Mouse (Mus musculus): Measurements from ENCODE around the gene Epb41l1. TPM values are rescaled to one million over a fixed set of nuclear protein-coding genes. Genes with fewer than 3 reads are reported as not detected.

The Epb41l1 gene
- total RNA-seq, 1 experiment = 20.5 TPM

DNA sequence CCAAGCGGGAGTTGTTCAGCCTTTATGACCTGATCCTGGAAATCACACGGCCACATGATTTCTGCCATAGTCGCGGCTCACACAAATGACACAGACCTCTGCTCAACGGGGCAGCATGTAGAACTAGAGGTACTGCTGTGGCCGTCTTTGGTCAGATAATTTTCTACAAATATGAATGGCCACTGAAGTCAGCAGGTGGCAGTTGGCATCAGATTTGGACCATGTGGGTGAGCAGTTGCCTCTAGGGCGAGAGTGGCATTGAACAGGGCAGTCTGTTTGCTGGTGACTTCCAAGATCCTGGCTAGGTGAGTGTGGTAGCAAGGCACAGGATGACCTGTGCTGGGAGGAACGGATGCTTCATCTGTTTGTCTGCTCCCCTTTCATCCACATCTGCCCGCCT is 168.8 kb downstream of the Epb41l1 start:
- no peak overlapping the region for H3K4me3 ChIP-seq (ENCODE audit: insufficient read depth in 1 of 2, low read depth in 1 of 2, low read length in 2 of 2, poor library complexity in 1 of 2, severe bottlenecking in 1 of 2)
- H3K36me3 ChIP-seq (ENCODE audit: control insufficient read depth, insufficient read depth, low read length, poor library complexity, severe bottlenecking) = no peaks in the 10 kb centered on the region
- H3K4me1 ChIP-seq (ENCODE audit: control insufficient read depth in 2 of 2, insufficient read depth in 2 of 2, low read length in 2 of 2, poor library complexity in 1 of 2) = peaks cover 0 to 2% of the 10 kb centered on the region in 2 experiments; a peak in 1 of 4 replicates
- H3K9ac ChIP-seq (ENCODE audit: insufficient read depth, low read depth, low read length, poor library complexity, severe bottlenecking) = no peak overlapping the region
- TF ChIP-seq ZNF384 (IDR thresholded peaks at IDR 0.05; ENCODE audit: low read depth, low read length) (no peak), MAFK (IDR thresholded peaks at IDR 0.05; ENCODE audit: insufficient read depth, low read depth, low read length) (no peak), ZC3H11A (IDR thresholded peaks at IDR 0.05; ENCODE audit: borderline replicate concordance, low read depth, low read length) (no peak)
- no peaks in the 10 kb centered on the region for H3K9me3 ChIP-seq (ENCODE audit: control insufficient read depth, insufficient read depth, low read depth, low read length)
- no peak overlapping the region for H3K27ac ChIP-seq (ENCODE audit: insufficient read depth, low read depth, low read length, poor library complexity, severe bottlenecking)
- in situ Hi-C loops (cut with MboI; ENCODE audit: low sequenced_read_pairs in 2 of 2, unreplicated experiment in 2 of 2) = no loop called here
- DNase-seq (ENCODE audit: low read depth, low spot score) = no peak

Other genes starting within 250 kb of the Epb41l1 start
- 399 and 411 TPM in 2 replicates for gene Rbm39, start 240.7 kb upstream of the Epb41l1 start, total RNA-seq (2012; rRNA removed)
- gene Phf20, start 224.4 kb upstream of the Epb41l1 start, total RNA-seq (2012; rRNA removed) = 44.1 and 51.9 TPM in 2 replicates
- gene Cnbd2, start 108.6 kb upstream of the Epb41l1 start, total RNA-seq (2012; rRNA removed) = 1.6 and 2.9 TPM in 2 replicates
- 26.0 and 27.9 TPM in 2 replicates for gene Scand1, start 108.2 kb upstream of the Epb41l1 start, total RNA-seq (2012; rRNA removed)
- 23.0 and 25.0 TPM in 2 replicates for gene Aar2, start 126.7 kb downstream of the Epb41l1 start, total RNA-seq (2012; rRNA removed)
- gene Dlgap4, start 192.8 kb downstream of the Epb41l1 start, total RNA-seq (2012; rRNA removed) = 18.7 and 28.8 TPM in 2 replicates